In genomic region chr1:138507014-138507413, GRCm38 (mm10) we compare ENCODE assay signal across 10 mouse cellular contexts.
A peak's percentile ranks its signal among the peaks of the same experiment; 100 is the strongest.
DNase-seq lines count a peak whose midpoint lies in the region; ATAC-seq lines count a peak whose summit lies in the region.
"Had no signal": no experiment of that assay in that cellular context is flagged by ENCODE, and none has a peak within 500 bp of the region (broad histone marks: within the 10 kb centered on the region; RNA-seq: fewer than 3 reads in every experiment).

No protein-coding gene starts in this region.

- no peaks in the 10 kb centered on the region for H3K9me3 ChIP-seq in embryonic facial prominence, embryonic 12.5 days
- H3K9me3 ChIP-seq in embryonic facial prominence, embryonic 10.5 days: no peaks in the 10 kb centered on the region
- no peaks in the 10 kb centered on the region for H3K9me3 ChIP-seq in kidney, embryonic 14.5 days (ENCODE audit: control insufficient read depth, low read length)
- no peaks in the 10 kb centered on the region for H3K9me3 ChIP-seq in midbrain, embryonic 11.5 days (ENCODE audit: control insufficient read depth, low read length)
- H3K9me3 ChIP-seq: liver, embryonic 13.5 days had no signal

- H3K27me3 ChIP-seq in embryonic facial prominence, embryonic 12.5 days: no peaks in the 10 kb centered on the region
- no peaks in the 10 kb centered on the region for H3K27me3 ChIP-seq in embryonic facial prominence, embryonic 10.5 days (replicated peaks; ENCODE audit: low read depth, poor library complexity, severe bottlenecking)
- H3K27me3 ChIP-seq in kidney, embryonic 14.5 days (ENCODE audit: control insufficient read depth, insufficient read depth, low read length): no peaks in the 10 kb centered on the region
- H3K27me3 ChIP-seq in midbrain, embryonic 11.5 days (ENCODE audit: control insufficient read depth, insufficient read depth, low read length): no peaks in the 10 kb centered on the region
- H3K27me3 ChIP-seq: liver, embryonic 13.5 days had no signal

- no peak overlapping the region for H3K4me3 ChIP-seq in embryonic facial prominence, embryonic 12.5 days
- H3K4me3 ChIP-seq in embryonic facial prominence, embryonic 10.5 days: no peak overlapping the region
- no peak overlapping the region for H3K4me3 ChIP-seq in kidney, embryonic 14.5 days (ENCODE audit: low read length)
- no peak overlapping the region for H3K4me3 ChIP-seq in midbrain, embryonic 11.5 days (ENCODE audit: low read depth, low read length)
- H3K4me3 ChIP-seq: liver, embryonic 13.5 days had no signal

- no peaks in the 10 kb centered on the region for H3K36me3 ChIP-seq in embryonic facial prominence, embryonic 12.5 days
- H3K36me3 ChIP-seq in embryonic facial prominence, embryonic 10.5 days (replicated peaks): no peaks in the 10 kb centered on the region
- H3K36me3 ChIP-seq in kidney, embryonic 14.5 days (ENCODE audit: control insufficient read depth, insufficient read depth, low read length): no peaks in the 10 kb centered on the region
- H3K36me3 ChIP-seq in midbrain, embryonic 11.5 days (ENCODE audit: control insufficient read depth, insufficient read depth, low read length): no peaks in the 10 kb centered on the region

- no peak overlapping the region for H3K4me2 ChIP-seq in embryonic facial prominence, embryonic 12.5 days (replicated peaks)
- H3K4me2 ChIP-seq in kidney, embryonic 14.5 days (replicated peaks; ENCODE audit: low read depth, low read length): no peak overlapping the region
- no peak overlapping the region for H3K4me2 ChIP-seq in midbrain, embryonic 11.5 days
- H3K4me2 ChIP-seq: liver, embryonic 13.5 days had no signal

- 50% methylated on average over 4 of the region's 4 CpGs for WGBS in embryonic facial prominence, embryonic 12.5 days
- WGBS in embryonic facial prominence, embryonic 10.5 days: 64% methylated on average over 4 of the region's 4 CpGs
- 30% methylated on average over 4 of the region's 4 CpGs for WGBS in kidney, embryonic 14.5 days
- WGBS in midbrain, embryonic 11.5 days: 73% methylated on average over 4 of the region's 4 CpGs

- H3K27ac ChIP-seq in embryonic facial prominence, embryonic 12.5 days: no peak overlapping the region
- H3K27ac ChIP-seq in embryonic facial prominence, embryonic 10.5 days (replicated peaks): no peak overlapping the region
- no peak overlapping the region for H3K27ac ChIP-seq in kidney, embryonic 14.5 days (ENCODE audit: low read depth, low read length)
- H3K27ac ChIP-seq in midbrain, embryonic 11.5 days (ENCODE audit: low read depth, low read length): no peak overlapping the region
- H3K27ac ChIP-seq: liver, embryonic 13.5 days had no signal

- no peak overlapping the region for H3K9ac ChIP-seq in embryonic facial prominence, embryonic 12.5 days
- no peak overlapping the region for H3K9ac ChIP-seq in kidney, embryonic 14.5 days (ENCODE audit: low read depth, low read length)
- no peak overlapping the region for H3K9ac ChIP-seq in midbrain, embryonic 11.5 days (ENCODE audit: low read length)
- H3K9ac ChIP-seq: liver, embryonic 13.5 days had no signal

- DNase-seq in embryonic facial prominence, embryonic 10.5 days (ENCODE audit: low spot score): no peak
- peak; percentile 42 for DNase-seq in adrenal gland, postnatal 25 days
- no peak for DNase-seq in midbrain, embryonic 11.5 days (ENCODE audit: low spot score, missing footprints)
- no peak for DNase-seq in c-Kit-positive CD71-positive TER-119-positive erythroid progenitor cells, embryonic 14.5 days (ENCODE audit: low spot score)
- DNase-seq in left cerebral cortex, adult 18-20 months (ENCODE audit: low spot score in 2 of 2): no peak
- DNase-seq: cerebellum, adult 18-20 months; liver, embryonic 13.5 days had no signal

- peaks cover 16% of the 10 kb centered on the region for H3K4me1 ChIP-seq in embryonic facial prominence, embryonic 12.5 days
- H3K4me1 ChIP-seq in embryonic facial prominence, embryonic 10.5 days: peaks cover 26% of the 10 kb centered on the region
- peaks cover 11% of the 10 kb centered on the region; the same call in 1 of the 2 replicates for H3K4me1 ChIP-seq in kidney, embryonic 14.5 days (ENCODE audit: control insufficient read depth, insufficient read depth, low read length)
- peaks cover 7% of the 10 kb centered on the region; the same call in 1 of the 2 replicates for H3K4me1 ChIP-seq in midbrain, embryonic 11.5 days (ENCODE audit: control insufficient read depth, insufficient read depth, low read length)

- ATAC-seq in embryonic facial prominence, embryonic 12.5 days (ENCODE audit: insufficient number of reproducible peaks, insufficient read depth, low FRiP score, low TSS enrichment): 0 out of 2 replicates have a peak, but pooled peaks have one; percentile 35
- peak; percentile 66; the same call in 1 of the 2 replicates for ATAC-seq in kidney, embryonic 14.5 days (ENCODE audit: low FRiP score, low TSS enrichment)
- ATAC-seq in midbrain, embryonic 11.5 days (ENCODE audit: low FRiP score): 0 out of 2 replicates have a peak, but pooled peaks have one; percentile 25
- ATAC-seq in monocyte, adult 5-6 weeks (replicated peaks; ENCODE audit: insufficient number of reproducible peaks, low FRiP score, low TSS enrichment, poor library complexity, severe bottlenecking): no peak
